Mouse (Mus musculus) stomach, postnatal 0 days (tissue): ENCODE results near the gene Nsd2.

Experiments used
- CTCF ChIP-seq: IDR thresholded peaks from 2 replicates; pipeline ENCODE4 v1.5.1; 2016; ENCODE audit warnings: antibody characterized with exemption, low read depth, mild to moderate bottlenecking, moderate library complexity
- EP300 ChIP-seq: optimal IDR thresholded peaks from 2 replicates; pipeline ENCODE3; 2016; ENCODE audit warnings: antibody characterized with exemption

DNA sequence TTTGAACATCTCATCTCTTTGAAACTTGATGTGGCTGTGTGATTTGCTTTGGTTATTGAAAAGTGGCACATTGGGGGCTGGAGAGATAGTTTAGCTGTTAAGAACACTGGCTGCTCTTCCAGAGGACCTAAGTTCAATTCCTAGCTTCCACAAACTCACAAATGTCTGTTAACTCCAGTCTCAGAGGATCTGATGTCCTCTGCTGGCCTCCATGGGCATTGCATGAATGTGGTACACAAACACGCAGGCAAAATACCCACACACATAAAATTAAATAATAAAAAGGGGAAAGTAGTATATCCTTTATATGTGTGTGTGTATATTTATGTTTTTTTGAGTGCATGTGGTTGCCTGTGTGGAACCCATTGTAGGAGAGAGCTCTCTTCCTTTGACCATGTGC lies 10.3 kb downstream of the Nsd2 start:
- TF ChIP-seq CTCF (peak; percentile 64), EP300 (no peak)
